Mouse (Mus musculus) forebrain, postnatal 0 days (tissue): ENCODE data around the gene Jmjd4. TPM values are rescaled to one million over a fixed set of nuclear protein-coding genes. Genes with fewer than 3 reads are reported as not detected.

Experiments used
- ATAC-seq: fragments of 200-750 bp; cut with Nextera tagmentation; 2 replicates; pipeline ENCODE4 v1.8.0; 2017; ENCODE audit warnings: mild to moderate bottlenecking, moderate library complexity
- DNase-seq: peaks from one replicate; pipeline ENCODE4 v3.0.0-alpha.2; 2015
- H3K27ac ChIP-seq: fragments of 300-500 bp; sonication (generic); 2 replicates; pipeline ENCODE4 v1.5.1; 2014; ENCODE audit warnings: low read depth, mild to moderate bottlenecking, antibody characterized with exemption, low read length, moderate library complexity, mixed read lengths
- H3K27me3 ChIP-seq: fragments of 300-500 bp; sonication (generic); 2 replicates; pipeline ENCODE4 v1.6.1; 2014; ENCODE audit warnings: mild to moderate bottlenecking, low read length, mixed read lengths; ENCODE audit not compliant: insufficient read depth
- H3K36me3 ChIP-seq: fragments of 300-500 bp; sonication (generic); 2 replicates; pipeline ENCODE4 v1.6.1; 2014; ENCODE audit warnings: mild to moderate bottlenecking, moderate library complexity; ENCODE audit not compliant: insufficient read depth
- H3K4me1 ChIP-seq: fragments of 300-500 bp; sonication (generic); 2 replicates; pipeline ENCODE4 v1.6.1; 2014; ENCODE audit warnings: antibody characterized with exemption; ENCODE audit not compliant: insufficient read depth
- H3K4me2 ChIP-seq: fragments of 300-500 bp; sonication (generic); 2 replicates; pipeline ENCODE4 v1.6.1; 2014; ENCODE audit warnings: low read depth, mild to moderate bottlenecking, moderate library complexity
- H3K4me3 ChIP-seq: fragments of 300-500 bp; sonication (generic); 2 replicates; pipeline ENCODE4 v1.5.1; 2014; ENCODE audit warnings: low read depth, low read length, mixed read lengths
- H3K9ac ChIP-seq: fragments of 300-500 bp; sonication (generic); 2 replicates; pipeline ENCODE4 v1.6.1; 2014; ENCODE audit warnings: mild to moderate bottlenecking
- H3K9me3 ChIP-seq: fragments of 300-500 bp; sonication (generic); 2 replicates; pipeline ENCODE4 v1.6.1; 2016; ENCODE audit warnings: low read length
- CTCF ChIP-seq: sonication (generic); IDR thresholded peaks from 2 replicates; pipeline ENCODE4 v1.5.1; 2016; ENCODE audit warnings: antibody characterized with exemption, control low read depth, low read depth
- WGBS: fragments of 180-500 bp; shearing (Covaris S2); extraction: QIAGEN DNeasy Blood & Tissue Kit; methylation state at CpG from one replicate; pipeline ENCODE4 v1.1.7; 2014; 5-methylcytosine and 5-hydroxymethylcytosine counted together
- polyA plus RNA-seq: library from polyadenylated mRNA; unstranded; fragments of >200 nt; fragmentation: Nextera tagmentation; extraction: Ambion mirVana; gene quantifications from 2 replicates; pipeline ENCODE4 v1.2.1, GENCODE M21; 2015
- total RNA-seq: library from RNA; depleted of rRNA; stranded (reverse); fragments of >200 nt; gene quantifications from 2 replicates; pipeline ENCODE4 v1.2.3, GENCODE M21; 2014

Gene Jmjd4
- total and polyA plus RNA-seq, 2 experiments from 2014 or later: 17.0 to 27.7 TPM

DNA sequence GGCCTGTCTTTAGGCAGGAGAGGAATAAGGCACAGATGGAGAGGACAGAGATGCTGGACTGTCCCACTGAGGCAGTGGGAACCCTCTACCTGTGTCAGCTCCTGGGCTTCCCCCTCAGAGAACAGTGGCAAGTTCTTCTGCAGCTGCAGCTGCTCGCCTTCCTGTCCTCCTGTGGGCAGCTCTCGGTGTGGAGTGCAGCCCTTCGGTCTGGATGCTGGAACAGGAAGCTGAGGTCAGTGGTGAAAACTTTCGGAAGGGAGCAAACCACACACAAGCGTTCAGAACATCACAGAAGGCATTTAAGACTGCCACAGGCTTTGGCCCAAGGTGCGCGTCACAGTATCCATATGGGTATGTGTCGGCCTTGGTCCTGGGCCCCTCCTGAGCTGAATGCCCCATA, 28.4 kb upstream of the Jmjd4 start:
- ATAC-seq (no peak), DNase-seq (no peak)
- Histone ChIP-seq H3K27me3 (no peaks in the 10 kb centered on the region), H3K36me3 (peaks cover 57% of the 10 kb centered on the region), H3K4me2 (no peak overlapping the region), H3K27ac (no peak overlapping the region), H3K9ac (no peak overlapping the region), H3K9me3 (no peaks in the 10 kb centered on the region), H3K4me1 (no peaks in the 10 kb centered on the region), H3K4me3 (no peak overlapping the region)
- no peak for TF ChIP-seq CTCF
- 91% methylated on average over 8 of the region's 8 CpGs for WGBS

DNA sequence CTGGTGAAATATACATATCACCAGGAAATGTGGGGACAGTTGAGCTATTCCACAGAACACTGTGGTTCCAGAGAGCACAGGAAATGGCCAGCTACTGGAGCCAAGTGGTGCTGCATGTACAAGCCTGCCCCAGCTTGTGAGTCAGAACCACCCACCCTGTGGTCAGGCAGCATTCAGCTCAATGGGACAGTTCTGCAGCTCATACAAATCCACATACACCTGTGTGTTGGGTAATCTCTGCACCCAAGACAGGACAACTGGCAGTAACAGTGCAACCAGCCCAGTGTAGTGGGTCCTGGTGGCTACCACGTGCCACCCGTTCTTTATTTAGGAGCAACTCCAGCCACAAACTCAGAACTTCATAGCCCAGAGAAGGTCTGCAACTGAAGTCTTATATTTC, 27.9 kb upstream of the Jmjd4 start:
- Histone ChIP-seq H3K4me2 (no peak overlapping the region), H3K4me1 (no peaks in the 10 kb centered on the region), H3K36me3 (peaks cover 62% of the 10 kb centered on the region), H3K9me3 (no peaks in the 10 kb centered on the region), H3K27ac (no peak overlapping the region), H3K4me3 (no peak overlapping the region), H3K27me3 (no peaks in the 10 kb centered on the region), H3K9ac (no peak overlapping the region)
- WGBS: 94% methylated on average over 2 of the region's 2 CpGs
- DNase-seq (no peak), ATAC-seq (no peak)
- TF ChIP-seq CTCF: no peak

GRCm38 (mm10) chr11:59423010-59423588, 26.7 kb upstream of the Jmjd4 start:
- Histone ChIP-seq H3K4me2 (no peak overlapping the region), H3K9ac (no peak overlapping the region), H3K27me3 (no peaks in the 10 kb centered on the region), H3K27ac (no peak overlapping the region), H3K4me3 (no peak overlapping the region), H3K9me3 (no peaks in the 10 kb centered on the region), H3K36me3 (peaks cover 67% of the 10 kb centered on the region), H3K4me1 (no peaks in the 10 kb centered on the region)
- no peak for TF ChIP-seq CTCF
- ATAC-seq (no peak), DNase-seq (no peak)
- 88% methylated on average over 5 of the region's 5 CpGs for WGBS

- Histone ChIP-seq H3K36me3 (peaks cover 62% of the 10 kb centered on the region), H3K4me1 (no peaks in the 10 kb centered on the region), H3K4me3 (no peak overlapping the region), H3K9ac (no peak overlapping the region), H3K4me2 (no peak overlapping the region), H3K27ac (no peak overlapping the region), H3K27me3 (no peaks in the 10 kb centered on the region), H3K9me3 (no peaks in the 10 kb centered on the region)
- ATAC-seq (no peak), DNase-seq (peak; percentile 10)
- peak; percentile 48 for TF ChIP-seq CTCF
- 68% methylated on average over 7 of the region's 7 CpGs for WGBS
Measured at GRCm38 (mm10) chr11:59425671-59426101, 24.2 kb upstream of the Jmjd4 start.

DNA sequence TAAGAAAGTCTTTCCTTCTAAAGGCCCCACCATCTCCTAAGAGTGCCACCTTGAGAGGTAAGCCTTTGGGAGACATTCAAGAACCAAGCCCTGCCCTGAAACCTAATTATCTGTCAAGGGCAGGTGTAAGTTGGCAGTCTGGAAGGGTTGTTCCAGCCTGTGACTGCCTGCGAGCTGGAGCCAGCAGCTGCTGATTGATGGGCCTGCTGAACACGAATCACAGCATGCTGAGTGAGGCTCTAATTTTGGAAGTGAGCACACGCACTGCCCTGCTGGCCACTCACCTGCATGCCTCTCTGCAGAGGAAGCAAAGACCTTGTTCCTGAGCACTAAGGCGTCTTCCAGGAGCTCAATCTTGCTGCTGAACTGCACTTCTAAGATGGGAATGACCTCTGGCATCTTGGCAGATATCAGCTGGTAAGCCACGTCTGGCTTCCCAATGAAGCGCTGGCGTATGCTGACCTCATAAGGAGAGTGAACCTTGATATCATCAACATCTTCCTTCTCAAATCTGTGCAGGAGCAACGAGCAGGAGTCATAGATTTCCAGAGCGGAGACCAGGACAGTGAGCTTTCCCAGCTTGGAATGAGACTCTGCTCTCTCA, 21.7 kb upstream of the Jmjd4 start:
- Histone ChIP-seq H3K4me2 (no peak overlapping the region), H3K27me3 (no peaks in the 10 kb centered on the region), H3K4me1 (no peaks in the 10 kb centered on the region), H3K4me3 (no peak overlapping the region), H3K9ac (no peak overlapping the region), H3K36me3 (peaks cover 58% of the 10 kb centered on the region), H3K27ac (no peak overlapping the region), H3K9me3 (no peaks in the 10 kb centered on the region)
- 93% methylated on average over 9 of the region's 9 CpGs for WGBS
- ATAC-seq: no peak
- TF ChIP-seq CTCF: no peak
- DNase-seq: no peak

GRCm38 (mm10) chr11:59429959-59430358, 19.9 kb upstream of the Jmjd4 start:
- DNase-seq: no peak
- Histone ChIP-seq H3K4me2 (no peak overlapping the region), H3K27me3 (no peaks in the 10 kb centered on the region), H3K4me1 (no peaks in the 10 kb centered on the region), H3K9ac (no peak overlapping the region), H3K36me3 (peaks cover 46% of the 10 kb centered on the region), H3K4me3 (no peak overlapping the region), H3K9me3 (no peaks in the 10 kb centered on the region), H3K27ac (no peak overlapping the region)
- no peak for ATAC-seq
- WGBS: 90% methylated on average over 1 of the region's 1 CpGs
- TF ChIP-seq CTCF: no peak

GRCm38 (mm10) chr11:59432261-59432660, 17.6 kb upstream of the Jmjd4 start:
- WGBS: 66% methylated on average over 3 of the region's 3 CpGs
- Histone ChIP-seq H3K4me1 (no peaks in the 10 kb centered on the region), H3K4me3 (no peak overlapping the region), H3K36me3 (peaks cover 40% of the 10 kb centered on the region), H3K9me3 (no peaks in the 10 kb centered on the region), H3K27ac (no peak overlapping the region), H3K27me3 (no peaks in the 10 kb centered on the region), H3K9ac (no peak overlapping the region), H3K4me2 (no peak overlapping the region)
- TF ChIP-seq CTCF: no peak
- no peak for ATAC-seq
- DNase-seq: no peak
